Mouse (Mus musculus) thymus, adult 2 months (tissue): ENCODE results near the gene Cacna1c.

Experiments used
- CTCF ChIP-seq: fragments of 200-500 bp; IDR thresholded peaks from 2 replicates; pipeline ENCODE4 v1.5.1; 2012; ENCODE audit warnings: mild to moderate bottlenecking, control low read depth, low read length, moderate library complexity, borderline replicate concordance; ENCODE audit not compliant: control insufficient read depth, poor library complexity, insufficient read depth; ENCODE audit errors: extremely low read depth
- POLR2A ChIP-seq: fragments of 200-500 bp; IDR thresholded peaks from 2 replicates; pipeline ENCODE4 v1.6.1; 2012; ENCODE audit warnings: mild to moderate bottlenecking, low read length, control low read depth, moderate library complexity; ENCODE audit not compliant: control insufficient read depth, poor library complexity, insufficient read depth; ENCODE audit errors: extremely low read depth

DNA sequence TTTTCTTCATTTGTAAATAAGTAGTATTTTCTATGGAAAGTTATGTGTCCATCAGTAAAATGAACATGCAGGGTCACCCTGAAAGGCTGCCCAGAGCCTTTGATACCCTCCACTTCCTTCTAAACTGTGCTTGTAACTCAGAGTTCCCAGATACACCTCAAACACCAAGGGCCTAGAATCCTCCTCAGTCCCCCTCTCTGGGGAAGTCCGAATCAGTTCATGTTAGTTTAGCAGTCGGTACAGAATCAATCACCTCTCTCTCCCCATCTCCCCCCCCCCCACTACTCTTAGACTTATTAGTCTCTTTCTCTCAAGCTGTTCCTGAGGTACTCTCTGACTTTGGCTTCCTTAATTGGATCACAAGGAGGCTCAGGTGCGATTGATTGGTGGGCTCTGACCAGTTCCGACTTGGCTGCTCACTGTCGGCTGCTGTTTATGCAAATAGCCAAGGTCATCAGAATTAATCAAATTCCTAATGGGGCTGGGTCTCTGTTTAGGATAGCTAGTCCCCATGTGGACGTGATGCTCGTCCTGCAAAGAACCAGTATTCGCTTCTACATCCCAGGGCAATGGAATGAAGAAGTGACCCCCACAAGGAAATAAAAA, 3.2 kb upstream of the Cacna1c start:
- TF ChIP-seq CTCF (no peak), POLR2A (no peak)
